Mouse (Mus musculus) frontal cortex, postnatal 10 days (tissue): ENCODE data around the gene Glt8d1.

Source experiments
- DNase-seq, 2 experiments: peaks; one replicate each; pipeline ENCODE4 v3.0.0; 2022; ENCODE audit warnings: low spot score in 2 of 2, mixed read lengths in 1 of 2

Glt8d1 gene

DNA sequence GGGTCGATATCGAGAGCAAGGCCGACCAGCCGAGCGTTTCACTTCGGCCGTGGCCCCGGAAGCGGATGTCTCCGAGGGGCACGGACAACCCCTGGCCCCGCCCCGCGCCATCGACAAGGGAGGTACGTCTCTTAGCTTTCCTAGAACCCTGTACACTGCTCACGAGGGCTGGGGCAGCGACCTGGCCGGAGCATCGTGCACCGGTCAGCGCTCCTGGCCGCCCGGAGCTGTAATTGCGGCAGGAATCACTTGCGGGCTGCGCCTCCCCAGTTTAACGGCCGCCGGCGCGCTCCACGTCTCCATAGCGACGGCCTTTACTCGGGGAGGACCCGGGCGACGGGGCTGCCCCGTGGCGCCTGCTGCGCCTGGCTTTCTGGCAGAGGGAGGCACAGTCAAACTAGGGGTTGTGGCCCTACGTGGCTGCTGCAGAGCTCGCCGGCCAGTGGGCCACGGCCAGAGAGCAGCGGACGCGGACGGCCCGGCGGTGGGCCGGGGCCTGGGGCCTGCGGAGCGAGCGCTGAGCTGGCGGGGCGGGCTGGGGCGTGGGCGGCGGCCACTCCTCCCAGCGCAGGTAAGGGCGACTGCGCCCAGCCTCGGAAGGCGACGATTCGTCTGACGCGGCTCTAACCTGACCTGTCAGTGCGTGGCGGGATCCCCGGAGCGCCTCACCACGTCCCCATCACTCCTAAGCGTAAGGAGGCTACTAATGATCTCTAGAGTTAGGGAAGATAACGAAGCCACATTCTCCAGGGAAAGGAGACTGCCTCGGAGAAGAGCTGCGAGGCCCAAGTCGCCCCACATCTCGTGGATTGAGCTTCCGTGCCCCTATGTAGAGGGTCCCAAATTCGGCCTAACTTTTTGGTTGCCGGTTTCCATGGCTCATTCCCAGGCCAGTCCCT is at the start of gene Glt8d1, which contains the start of gene Spcs1:
TSS of gene Glt8d1 (plus strand) at position 94 of the 899 bp plus-strand sequence.
TSS of gene Spcs1 (minus strand) at position 366 of the 899 bp plus-strand sequence.
- peak; percentile 72 to 83 for DNase-seq

- DNase-seq, result no peak
Observed at GRCm38 (mm10) chr14:30958517-30958916, 42.7 kb upstream of the Glt8d1 start.

- DNase-seq, result no peak
Observed at GRCm38 (mm10) chr14:30959031-30959430, 42.2 kb upstream of the Glt8d1 start.

- no peak for DNase-seq
Observed at GRCm38 (mm10) chr14:30960366-30960765, 40.8 kb upstream of the Glt8d1 start.

GRCm38 (mm10) chr14:30974204-30974603 is 27.0 kb upstream of the Glt8d1 start:
- peak; percentile 12 to 40 for DNase-seq

GRCm38 (mm10) chr14:30976222-30976621 is 25.0 kb upstream of the Glt8d1 start:
- DNase-seq, result no peak

GRCm38 (mm10) chr14:30996417-30996816 is 4.8 kb upstream of the Glt8d1 start:
- DNase-seq, result no peak

DNA sequence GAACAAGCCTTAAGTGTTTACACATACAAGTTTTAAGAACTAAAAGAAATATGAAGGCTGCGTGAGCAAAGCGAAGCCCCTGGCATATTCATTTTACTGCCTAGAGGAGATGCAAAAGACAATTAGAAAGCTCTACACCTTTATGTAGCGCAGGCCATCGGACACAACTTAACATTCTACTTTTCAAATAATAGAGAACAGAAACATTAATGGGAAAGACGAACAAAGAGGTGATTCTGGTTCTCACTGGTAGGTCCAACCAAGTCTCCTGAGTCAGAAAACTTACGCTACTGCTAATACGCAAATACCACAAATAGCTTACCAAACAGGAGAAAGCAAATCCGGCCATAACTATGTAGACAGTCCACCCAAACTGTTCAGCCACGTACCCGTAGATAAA is 844 bp upstream of the Glt8d1 start:
- no peak for DNase-seq

DNA sequence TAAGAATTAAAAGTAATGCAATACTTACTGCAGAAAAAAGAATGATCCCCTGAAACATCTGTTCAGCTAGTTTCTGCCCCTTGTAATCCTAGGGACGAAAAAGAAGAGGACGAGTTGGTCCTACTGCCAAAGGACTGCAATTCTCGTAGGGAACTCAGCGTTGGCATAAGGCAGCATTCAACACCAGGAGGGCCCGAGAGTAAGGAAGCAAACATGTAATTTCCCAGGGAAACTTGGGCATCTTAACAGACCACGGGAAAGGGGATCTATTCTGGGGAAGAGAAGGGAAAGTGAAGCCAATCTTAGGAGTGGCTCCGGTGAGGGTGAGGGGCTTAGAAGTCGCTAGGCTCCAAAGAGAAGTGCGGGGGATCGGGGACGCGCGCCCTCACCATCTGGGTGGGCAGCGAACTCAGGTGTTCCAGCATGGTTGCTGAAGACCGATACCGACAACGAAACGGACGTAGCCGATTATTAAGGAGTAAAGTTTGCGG is 339 bp upstream of the Glt8d1 start:
- no peak for DNase-seq

DNA sequence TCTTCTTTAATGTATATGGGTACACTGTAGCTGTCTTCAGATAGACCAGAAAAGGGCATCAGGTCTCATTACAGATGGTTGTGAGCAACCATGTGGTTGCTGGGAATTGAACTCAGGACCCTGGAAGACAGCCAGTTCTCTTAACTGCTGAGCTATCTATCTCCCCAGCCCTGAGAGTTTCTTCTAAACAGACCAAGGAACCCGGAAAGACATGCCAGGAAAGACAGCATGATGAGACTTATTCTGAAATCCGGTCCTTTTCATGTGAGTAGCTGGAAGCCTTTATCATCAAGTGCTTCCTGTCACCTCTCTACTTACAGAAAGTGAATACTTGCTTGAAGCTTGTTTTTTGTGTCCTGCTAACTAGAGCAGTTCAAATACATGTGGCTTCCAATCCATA is 3.3 kb downstream of the Glt8d1 start:
- DNase-seq, result no peak

DNA sequence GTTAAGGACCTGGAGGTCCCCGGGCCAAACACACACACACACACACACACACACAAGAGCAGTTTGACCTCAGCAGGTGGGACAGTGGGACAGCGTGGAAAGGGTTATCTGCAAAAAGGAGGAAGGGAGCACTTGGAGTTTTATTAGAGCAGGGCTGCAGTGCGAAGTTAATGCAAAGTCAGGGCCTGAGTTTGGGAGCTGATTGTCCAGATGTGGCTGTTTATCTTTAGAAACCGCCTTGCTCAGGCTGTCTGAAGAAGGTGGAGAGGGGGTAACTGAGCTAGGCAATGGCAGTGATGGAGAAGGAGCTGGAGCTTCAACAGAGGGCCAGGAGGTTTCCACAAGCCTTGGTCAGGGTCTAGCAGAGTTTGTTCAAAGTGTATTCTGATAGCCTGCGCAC is 5.6 kb downstream of the Glt8d1 start:
- no peak for DNase-seq

GRCm38 (mm10) chr14:31011588-31011987 is 10.4 kb downstream of the Glt8d1 start:
- DNase-seq, result no peak

- no peak for DNase-seq
Observed at GRCm38 (mm10) chr14:31013928-31014327, 12.7 kb downstream of the Glt8d1 start.

- no peak for DNase-seq
Observed at GRCm38 (mm10) chr14:31016063-31016462, 14.9 kb downstream of the Glt8d1 start.

DNA sequence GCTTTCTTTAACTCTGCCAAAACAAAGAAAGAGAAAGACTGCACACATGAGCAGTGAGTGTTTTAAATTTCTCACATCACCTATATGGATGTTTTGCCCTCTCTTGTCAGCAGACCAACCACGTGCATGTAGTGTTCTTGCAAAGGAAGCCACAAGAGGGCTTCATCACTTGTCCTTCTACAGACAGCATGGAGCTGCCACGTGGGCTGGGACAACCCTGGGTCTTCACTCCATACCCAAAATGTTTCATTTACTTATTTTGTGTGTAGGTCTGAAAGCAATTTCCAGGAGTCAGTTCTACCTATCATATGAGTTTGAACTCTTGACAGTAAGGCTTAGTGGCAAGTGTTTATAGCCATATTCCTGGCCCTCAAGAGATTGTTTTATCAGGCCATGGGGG is 16.7 kb downstream of the Glt8d1 start:
- DNase-seq, result no peak

DNA sequence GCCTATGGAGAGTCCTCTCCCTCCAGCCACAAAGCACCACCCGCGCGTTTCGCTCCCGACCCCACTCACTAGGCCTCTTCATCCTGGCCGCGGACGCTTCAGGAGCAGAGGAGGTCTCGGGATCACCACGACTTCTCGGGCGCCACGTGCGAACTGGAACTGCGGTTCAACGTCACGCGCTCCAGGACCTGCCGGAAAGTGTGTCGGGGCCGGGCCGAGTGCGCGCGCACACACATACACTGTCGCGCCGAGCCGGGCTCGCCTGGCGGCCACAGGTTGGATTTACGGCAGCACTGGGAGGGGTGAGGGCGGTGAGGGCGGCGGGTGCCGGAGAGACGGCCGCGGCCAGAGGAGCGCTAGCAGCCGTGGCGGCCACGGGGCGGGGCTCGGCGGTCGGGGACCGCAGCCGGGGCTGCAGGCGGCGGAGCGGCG is 17.7 kb downstream of the Glt8d1 start, which contains the start of the genes Pbrm1 and Gnl3:
TSS of gene Pbrm1 (plus strand) at position 279 of the 432 bp plus-strand sequence.
TSS of gene Gnl3 (minus strand) at position 293 of the 432 bp plus-strand sequence.
- peak; percentile 94 to 97 for DNase-seq

DNA sequence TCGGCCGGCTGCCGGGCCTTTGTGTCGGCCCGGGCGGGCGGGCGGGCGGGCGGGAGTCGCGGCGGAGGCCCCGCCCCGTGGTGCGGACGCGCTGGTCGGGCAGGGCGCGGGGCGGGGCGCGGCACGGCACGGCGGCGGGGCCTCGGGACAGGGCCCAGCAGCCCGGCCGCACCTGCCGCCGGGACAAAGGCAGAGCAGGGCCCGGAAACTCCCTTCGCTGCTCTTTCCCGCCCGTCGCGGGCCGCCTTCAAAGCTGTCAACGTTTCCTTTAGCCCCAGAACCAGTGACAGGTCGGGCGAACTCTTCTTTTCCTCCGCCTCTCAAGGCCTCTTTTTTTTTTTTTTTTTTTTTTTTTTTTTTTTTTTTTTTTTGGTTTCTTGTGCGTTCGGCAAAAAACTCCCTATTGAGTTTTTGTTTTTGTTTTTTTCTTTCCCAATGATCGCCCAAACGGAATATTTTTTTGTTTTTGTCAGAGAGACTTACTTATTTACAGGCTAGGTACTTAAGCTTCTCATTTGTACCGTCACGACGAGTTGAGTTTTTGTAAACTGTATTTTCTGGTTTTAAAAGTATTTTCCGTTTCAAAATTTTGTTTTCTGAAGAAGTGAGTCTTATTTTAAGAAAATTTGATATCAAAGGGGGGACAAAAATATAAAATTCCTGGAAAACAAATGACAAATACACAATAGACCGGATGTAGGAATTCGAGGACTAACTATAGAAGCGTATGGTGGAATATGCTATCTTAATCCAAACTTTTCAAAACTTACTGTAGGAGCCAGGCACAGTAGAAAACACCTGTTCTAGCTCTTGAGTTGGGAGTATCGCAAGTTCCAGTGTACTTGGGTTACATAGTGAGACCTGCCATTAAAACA is 18.4 kb downstream of the Glt8d1 start:
- DNase-seq, result peak in 1 of 2 experiments; percentile 44

DNA sequence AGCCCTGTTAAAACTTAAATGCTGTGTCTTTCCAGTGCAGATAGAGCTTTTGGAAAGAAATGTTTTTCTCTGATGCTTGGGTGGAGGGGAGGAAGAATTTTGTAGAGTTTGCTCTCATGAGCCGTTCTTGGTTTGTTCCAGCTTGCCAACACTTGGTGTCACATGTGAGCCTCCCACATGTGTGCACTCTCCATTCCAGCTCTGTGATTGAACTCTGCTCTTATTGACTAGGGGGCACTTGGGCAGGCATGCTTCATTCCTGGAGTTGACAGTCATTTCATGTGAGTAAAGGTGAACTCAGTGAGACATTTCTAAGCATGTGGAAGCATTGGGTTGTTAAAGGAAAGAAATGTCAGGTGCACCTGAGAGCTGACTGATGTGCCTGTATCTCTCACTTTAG is 21.4 kb downstream of the Glt8d1 start:
- no peak for DNase-seq

GRCm38 (mm10) chr14:31025785-31026184 is 24.6 kb downstream of the Glt8d1 start:
- DNase-seq, result no peak

DNA sequence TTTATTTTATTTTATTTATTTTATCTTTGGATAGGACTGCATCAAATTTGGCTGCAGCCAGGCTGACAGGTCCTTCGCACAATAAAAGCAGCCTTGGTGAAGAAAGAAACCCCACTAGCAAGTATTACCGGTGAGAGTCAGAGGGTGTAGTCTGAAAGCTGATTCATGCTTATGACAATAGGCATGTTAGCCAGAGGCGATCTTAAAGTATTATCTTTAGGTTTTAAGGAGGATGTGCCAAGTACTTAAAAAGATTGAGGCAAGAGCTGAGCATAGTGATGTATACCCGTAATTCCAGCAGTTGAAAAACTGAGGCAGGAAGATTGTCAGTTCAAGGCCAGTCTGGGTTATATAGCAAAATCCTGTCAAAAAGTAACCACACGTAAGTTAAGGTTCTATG is 44.1 kb downstream of the Glt8d1 start:
- no peak for DNase-seq

DNA sequence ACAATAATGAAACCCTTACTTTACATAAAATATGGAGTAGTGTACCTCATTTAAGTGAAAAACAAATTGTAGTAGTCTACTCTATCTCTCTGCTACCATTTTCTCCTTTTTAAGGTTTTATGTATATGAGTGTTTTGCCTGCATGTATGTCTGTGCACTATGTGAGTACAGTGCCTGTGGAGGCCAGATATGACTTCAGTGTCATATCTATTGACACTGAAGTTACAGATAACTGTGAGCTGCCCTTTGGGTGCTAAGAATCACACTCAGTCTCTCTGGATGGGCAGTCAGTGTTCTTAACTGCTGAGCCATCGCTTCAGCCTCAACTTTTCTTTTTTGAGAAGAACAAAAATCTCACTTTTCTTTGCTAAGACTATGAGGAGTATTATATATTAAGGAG is 44.6 kb downstream of the Glt8d1 start:
- no peak for DNase-seq
